Mouse (Mus musculus): Measurements from ENCODE around the gene Erbb3.

- TF ChIP-seq UBTF (IDR thresholded peaks at IDR 0.05; ENCODE audit: borderline replicate concordance, insufficient read depth, low read depth, low read length) = no peak
- no peak for TF ChIP-seq CTCF (IDR thresholded peaks at IDR 0.05 in 2 of 3, conservative IDR thresholded peaks at IDR 0.05 in 1 of 3; ENCODE audit: control insufficient read depth in 1 of 3, insufficient read depth in 1 of 3, low read depth in 2 of 3, low read length in 3 of 3, poor library complexity in 1 of 3, severe bottlenecking in 1 of 3)
- TF ChIP-seq POLR2A (IDR thresholded peaks at IDR 0.05; ENCODE audit: control insufficient read depth in 1 of 2, insufficient read depth in 1 of 2, low read depth in 1 of 2, low read length in 2 of 2, poor library complexity in 1 of 2) = no peak
- no peak for TF ChIP-seq TCF12 (IDR thresholded peaks at IDR 0.05; ENCODE audit: low read depth, low read length)
- TF ChIP-seq EP300 (IDR thresholded peaks at IDR 0.05; ENCODE audit: low read depth in 1 of 2, low read length in 2 of 2) = no peak
- no peak for TF ChIP-seq NRF1 (IDR thresholded peaks at IDR 0.05; ENCODE audit: insufficient read depth, low read depth, low read length, poor library complexity, severe bottlenecking)
- no peak for TF ChIP-seq USF2 (IDR thresholded peaks at IDR 0.05; ENCODE audit: borderline replicate concordance in 1 of 2, insufficient read depth in 1 of 2, low read depth in 1 of 2, low read length in 2 of 2)
- TF ChIP-seq JUND (IDR thresholded peaks at IDR 0.05; ENCODE audit: low read depth, low read length) = no peak
- no peak for TF ChIP-seq MAX (IDR thresholded peaks at IDR 0.05; ENCODE audit: low read length)
- no peak for TF ChIP-seq POLR2AphosphoS2 (IDR thresholded peaks at IDR 0.05; ENCODE audit: low read length)
- TF ChIP-seq CHD2 (IDR thresholded peaks at IDR 0.05; ENCODE audit: low read length) = no peak
- no peak for TF ChIP-seq ELF1 (IDR thresholded peaks at IDR 0.05; ENCODE audit: low read depth, low read length)
Measured at GRCm38 (mm10) chr10:128544151-128544657, 45.2 kb downstream of the Erbb3 start.

Measured in MEL (cell line).